Mouse (Mus musculus): ENCODE results near the gene Car10. TPM values are rescaled to one million over a fixed set of nuclear protein-coding genes. Genes with fewer than 3 reads are reported as not detected.

Gene Car10
- polyA plus RNA-seq, 1 experiment: 0.55 TPM

- H3K27ac ChIP-seq (ENCODE audit: control insufficient read depth, insufficient read depth, low read depth, low read length, poor library complexity): no peak overlapping the region
- 78% methylated on average over 6 of the region's 6 CpGs for WGBS
- TF ChIP-seq CTCF (IDR thresholded peaks at IDR 0.05; ENCODE audit: control insufficient read depth, insufficient read depth, low read length) (no peak), POLR2A (IDR thresholded peaks at IDR 0.05; ENCODE audit: borderline replicate concordance, control insufficient read depth, low read depth, low read length) (no peak)
- no peaks in the 10 kb centered on the region for H3K4me1 ChIP-seq (ENCODE audit: control insufficient read depth, insufficient read depth, low read length)
- H3K4me3 ChIP-seq (replicated peaks; ENCODE audit: control insufficient read depth, low read depth, low read length): no peak overlapping the region
These were observed 417.7 kb downstream of the Car10 start for GRCm38 (mm10) chr11:93515566-93515965.

- Histone ChIP-seq H3K4me1 (ENCODE audit: control insufficient read depth, insufficient read depth, low read length) (no peaks in the 10 kb centered on the region), H3K27ac (ENCODE audit: control insufficient read depth, insufficient read depth, low read depth, low read length, poor library complexity) (no peak overlapping the region), H3K4me3 (replicated peaks; ENCODE audit: control insufficient read depth, low read depth, low read length) (no peak overlapping the region)
- 85% methylated on average over 9 of the region's 9 CpGs for WGBS
- TF ChIP-seq CTCF (IDR thresholded peaks at IDR 0.05; ENCODE audit: control insufficient read depth, insufficient read depth, low read length) (no peak), POLR2A (IDR thresholded peaks at IDR 0.05; ENCODE audit: borderline replicate concordance, control insufficient read depth, low read depth, low read length) (no peak)
These were observed 418.4 kb downstream of the Car10 start for GRCm38 (mm10) chr11:93516216-93516615.

GRCm38 (mm10) chr11:93516946-93517345 is 419.1 kb downstream of the Car10 start:
- TF ChIP-seq POLR2A (IDR thresholded peaks at IDR 0.05; ENCODE audit: borderline replicate concordance, control insufficient read depth, low read depth, low read length) (no peak), CTCF (IDR thresholded peaks at IDR 0.05; ENCODE audit: control insufficient read depth, insufficient read depth, low read length) (no peak)
- no peaks in the 10 kb centered on the region for H3K4me1 ChIP-seq (ENCODE audit: control insufficient read depth, insufficient read depth, low read length)
- no peak overlapping the region for H3K27ac ChIP-seq (ENCODE audit: control insufficient read depth, insufficient read depth, low read depth, low read length, poor library complexity)
- H3K4me3 ChIP-seq (replicated peaks; ENCODE audit: control insufficient read depth, low read depth, low read length): no peak overlapping the region
- 13% methylated on average over 2 of the region's 2 CpGs for WGBS

GRCm38 (mm10) chr11:93522501-93522900 is 424.7 kb downstream of the Car10 start:
- H3K4me3 ChIP-seq (replicated peaks; ENCODE audit: control insufficient read depth, low read depth, low read length): no peak overlapping the region
- TF ChIP-seq POLR2A (IDR thresholded peaks at IDR 0.05; ENCODE audit: borderline replicate concordance, control insufficient read depth, low read depth, low read length): no peak
- no peak for TF ChIP-seq CTCF (IDR thresholded peaks at IDR 0.05; ENCODE audit: control insufficient read depth, insufficient read depth, low read length)
- 66% methylated on average over 3 of the region's 3 CpGs for WGBS
- no peaks in the 10 kb centered on the region for H3K4me1 ChIP-seq (ENCODE audit: control insufficient read depth, insufficient read depth, low read length)
- no peak overlapping the region for H3K27ac ChIP-seq (ENCODE audit: control insufficient read depth, insufficient read depth, low read depth, low read length, poor library complexity)

- WGBS: 80% methylated on average over 3 of the region's 3 CpGs
- TF ChIP-seq CTCF (IDR thresholded peaks at IDR 0.05; ENCODE audit: control insufficient read depth, insufficient read depth, low read length): no peak
- TF ChIP-seq POLR2A (IDR thresholded peaks at IDR 0.05; ENCODE audit: borderline replicate concordance, control insufficient read depth, low read depth, low read length): no peak
- Histone ChIP-seq H3K4me3 (replicated peaks; ENCODE audit: control insufficient read depth, low read depth, low read length) (no peak overlapping the region), H3K27ac (ENCODE audit: control insufficient read depth, insufficient read depth, low read depth, low read length, poor library complexity) (no peak overlapping the region), H3K4me1 (ENCODE audit: control insufficient read depth, insufficient read depth, low read length) (no peaks in the 10 kb centered on the region)
These were observed 428.1 kb downstream of the Car10 start for GRCm38 (mm10) chr11:93525921-93526320.

GRCm38 (mm10) chr11:93531029-93531680 is 433.3 kb downstream of the Car10 start:
- H3K27ac ChIP-seq (ENCODE audit: control insufficient read depth, insufficient read depth, low read depth, low read length, poor library complexity): no peak overlapping the region
- WGBS: 13% methylated on average over 7 of the region's 7 CpGs
- TF ChIP-seq POLR2A (IDR thresholded peaks at IDR 0.05; ENCODE audit: borderline replicate concordance, control insufficient read depth, low read depth, low read length) (no peak), CTCF (IDR thresholded peaks at IDR 0.05; ENCODE audit: control insufficient read depth, insufficient read depth, low read length) (no peak)
- no peak overlapping the region for H3K4me3 ChIP-seq (replicated peaks; ENCODE audit: control insufficient read depth, low read depth, low read length)
- no peaks in the 10 kb centered on the region for H3K4me1 ChIP-seq (ENCODE audit: control insufficient read depth, insufficient read depth, low read length)

GRCm38 (mm10) chr11:93536244-93536643 is 438.4 kb downstream of the Car10 start:
- TF ChIP-seq CTCF (IDR thresholded peaks at IDR 0.05; ENCODE audit: control insufficient read depth, insufficient read depth, low read length) (no peak), POLR2A (IDR thresholded peaks at IDR 0.05; ENCODE audit: borderline replicate concordance, control insufficient read depth, low read depth, low read length) (no peak)
- WGBS: 79% methylated on average over 6 of the region's 6 CpGs
- Histone ChIP-seq H3K4me3 (replicated peaks; ENCODE audit: control insufficient read depth, low read depth, low read length) (no peak overlapping the region), H3K27ac (ENCODE audit: control insufficient read depth, insufficient read depth, low read depth, low read length, poor library complexity) (no peak overlapping the region), H3K4me1 (ENCODE audit: control insufficient read depth, insufficient read depth, low read length) (no peaks in the 10 kb centered on the region)

- whole genome bisulfite sequencing: 68% methylated on average over 5 of the region's 5 CpGs
- no peak overlapping the region for H3K27ac ChIP-seq (ENCODE audit: control insufficient read depth, insufficient read depth, low read depth, low read length, poor library complexity)
- no peaks in the 10 kb centered on the region for H3K4me1 ChIP-seq (ENCODE audit: control insufficient read depth, insufficient read depth, low read length)
- TF ChIP-seq CTCF (IDR thresholded peaks at IDR 0.05; ENCODE audit: control insufficient read depth, insufficient read depth, low read length): no peak
- no peak for TF ChIP-seq POLR2A (IDR thresholded peaks at IDR 0.05; ENCODE audit: borderline replicate concordance, control insufficient read depth, low read depth, low read length)
- no peak overlapping the region for H3K4me3 ChIP-seq (replicated peaks; ENCODE audit: control insufficient read depth, low read depth, low read length)
These were observed 451.1 kb downstream of the Car10 start for GRCm38 (mm10) chr11:93548904-93549303.

GRCm38 (mm10) chr11:93550908-93551307 is 453.1 kb downstream of the Car10 start:
- Histone ChIP-seq H3K4me1 (ENCODE audit: control insufficient read depth, insufficient read depth, low read length) (no peaks in the 10 kb centered on the region), H3K4me3 (replicated peaks; ENCODE audit: control insufficient read depth, low read depth, low read length) (no peak overlapping the region), H3K27ac (ENCODE audit: control insufficient read depth, insufficient read depth, low read depth, low read length, poor library complexity) (no peak overlapping the region)
- 3% methylated on average over 3 of the region's 3 CpGs for WGBS
- TF ChIP-seq CTCF (IDR thresholded peaks at IDR 0.05; ENCODE audit: control insufficient read depth, insufficient read depth, low read length) (no peak), POLR2A (IDR thresholded peaks at IDR 0.05; ENCODE audit: borderline replicate concordance, control insufficient read depth, low read depth, low read length) (no peak)

Data from bone marrow, adult 2 months (tissue).